Mouse (Mus musculus): Measurements from ENCODE around the gene Olfr839-ps1. TPM values are rescaled to one million over a fixed set of nuclear protein-coding genes. Genes with fewer than 3 reads are reported as not detected.

Gene Olfr839-ps1
- polyA plus RNA-seq (2014; fragmentation: Illumina TruSeq; extraction: RNeasy Lipid Tissue Mini Kit (QIAGEN cat#74804); ENCODE audit: low read depth, low replicate concordance) = not detected

DNA sequence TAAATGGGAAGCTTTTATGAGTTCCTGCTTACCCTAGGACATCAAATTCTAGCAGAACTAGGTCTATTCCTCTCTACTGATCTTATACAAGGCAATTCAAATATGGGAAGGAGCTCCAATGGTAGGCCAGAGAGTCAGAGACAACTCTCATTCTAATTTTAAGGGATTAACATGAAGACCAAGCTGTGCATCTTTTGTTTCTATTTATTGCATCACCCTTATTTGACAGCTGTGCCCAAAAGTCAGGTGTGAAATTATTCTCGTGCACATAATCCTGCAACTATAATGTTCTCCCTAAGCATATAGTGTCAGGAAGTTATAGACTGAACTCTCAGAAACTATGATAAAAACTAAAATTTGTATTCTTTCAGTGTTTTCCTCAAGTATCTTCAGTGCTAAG lies at the start of gene Olfr839-ps1:
Gene Olfr839-ps1, minus strand, starts transcription at position 101 of the 400 bp plus-strand sequence.

DNA sequence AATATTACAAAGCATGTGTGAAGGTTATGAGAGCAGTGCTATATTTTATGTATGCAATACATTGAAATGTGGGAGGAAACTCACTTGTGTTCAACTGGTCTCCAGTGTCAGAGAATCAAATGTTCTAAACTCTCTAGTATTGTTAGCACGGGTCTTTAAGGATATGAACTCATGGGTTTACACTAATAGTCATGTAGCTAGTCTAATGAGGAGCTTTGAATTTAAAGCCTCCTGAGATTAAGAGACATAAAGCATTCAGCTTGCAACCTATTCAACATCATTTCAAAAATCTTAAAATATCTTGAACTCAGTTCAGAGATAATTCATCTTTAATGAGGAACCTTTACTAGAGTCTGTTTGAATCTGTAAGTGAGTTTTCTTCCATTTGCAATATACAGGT lies 41.1 kb downstream of the Olfr839-ps1 start, which contains the start of gene Olfr837:
Gene Olfr837, plus strand, starts transcription at position 301 of the 400 bp plus-strand sequence.

DNA sequence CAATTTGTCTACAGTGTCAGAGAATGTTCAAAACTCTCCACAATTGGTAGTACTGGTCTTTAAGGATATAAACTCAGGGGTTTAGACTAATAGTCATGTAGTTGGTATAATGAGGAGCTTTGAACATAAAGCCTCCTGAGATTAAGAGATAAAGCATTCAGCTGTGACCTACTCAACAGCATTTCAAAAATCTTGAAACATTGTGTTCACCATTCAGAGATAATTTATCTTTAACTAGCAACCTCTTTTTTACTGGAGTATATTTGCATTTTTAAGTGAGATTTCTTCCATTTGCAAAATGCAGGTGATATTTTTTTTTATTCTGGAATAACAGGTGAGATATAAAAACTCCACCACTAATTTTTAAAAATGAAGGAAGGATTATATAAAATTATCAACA lies 57.0 kb downstream of the Olfr839-ps1 start, which contains the start of gene Olfr836:
Gene Olfr836, plus strand, starts transcription at position 301 of the 400 bp plus-strand sequence.

Other genes with a start within 250 kb of the Olfr839-ps1 start
- not detected for gene Olfr832, start 240.2 kb downstream of the Olfr839-ps1 start, polyA plus RNA-seq (2014; fragmentation: Illumina TruSeq; extraction: RNeasy Lipid Tissue Mini Kit (QIAGEN cat#74804); ENCODE audit: low read depth, low replicate concordance)
- not detected for gene Olfr834, start 189.3 kb downstream of the Olfr839-ps1 start, polyA plus RNA-seq (2014; fragmentation: Illumina TruSeq; extraction: RNeasy Lipid Tissue Mini Kit (QIAGEN cat#74804); ENCODE audit: low read depth, low replicate concordance)
- not detected for gene Olfr835, start 144.6 kb downstream of the Olfr839-ps1 start, polyA plus RNA-seq (2014; fragmentation: Illumina TruSeq; extraction: RNeasy Lipid Tissue Mini Kit (QIAGEN cat#74804); ENCODE audit: low read depth, low replicate concordance)
- not detected for gene Olfr836, start 56.9 kb downstream of the Olfr839-ps1 start, polyA plus RNA-seq (2014; fragmentation: Illumina TruSeq; extraction: RNeasy Lipid Tissue Mini Kit (QIAGEN cat#74804); ENCODE audit: low read depth, low replicate concordance)
- gene Olfr837, start 41.0 kb downstream of the Olfr839-ps1 start, polyA plus RNA-seq (2014; fragmentation: Illumina TruSeq; extraction: RNeasy Lipid Tissue Mini Kit (QIAGEN cat#74804); ENCODE audit: low read depth, low replicate concordance) = not detected
- not detected for gene Olfr843, start 74.7 kb upstream of the Olfr839-ps1 start, polyA plus RNA-seq (2014; fragmentation: Illumina TruSeq; extraction: RNeasy Lipid Tissue Mini Kit (QIAGEN cat#74804); ENCODE audit: low read depth, low replicate concordance)
- not detected for gene Olfr844, start 139.0 kb upstream of the Olfr839-ps1 start, polyA plus RNA-seq (2014; fragmentation: Illumina TruSeq; extraction: RNeasy Lipid Tissue Mini Kit (QIAGEN cat#74804); ENCODE audit: low read depth, low replicate concordance)
- gene Olfr845, start 159.1 kb upstream of the Olfr839-ps1 start, polyA plus RNA-seq (2014; fragmentation: Illumina TruSeq; extraction: RNeasy Lipid Tissue Mini Kit (QIAGEN cat#74804); ENCODE audit: low read depth, low replicate concordance) = not detected
- not detected for gene Olfr846, start 186.7 kb upstream of the Olfr839-ps1 start, polyA plus RNA-seq (2014; fragmentation: Illumina TruSeq; extraction: RNeasy Lipid Tissue Mini Kit (QIAGEN cat#74804); ENCODE audit: low read depth, low replicate concordance)
- not detected for gene Olfr847, start 201.4 kb upstream of the Olfr839-ps1 start, polyA plus RNA-seq (2014; fragmentation: Illumina TruSeq; extraction: RNeasy Lipid Tissue Mini Kit (QIAGEN cat#74804); ENCODE audit: low read depth, low replicate concordance)